Mouse (Mus musculus) CH12.LX (cell line): ENCODE data around the gene Syce1. TPM values are rescaled to one million over a fixed set of nuclear protein-coding genes. Genes with fewer than 3 reads are reported as not detected.

Experiments used
- DNase-seq: peaks from one replicate; pipeline ENCODE4 v3.0.0-alpha.2; 2013; ENCODE audit errors: extremely low read depth
- H3K27ac ChIP-seq: 2 replicates; pipeline ENCODE4 v1.5.1; 2012; ENCODE audit warnings: low read depth, mild to moderate bottlenecking, control low read depth, moderate library complexity; ENCODE audit not compliant: insufficient read depth
- H3K27me3 ChIP-seq: replicated peaks from 2 replicates; pipeline ENCODE3; 2012; ENCODE audit warnings: inconsistent platforms
- H3K36me3 ChIP-seq, 2 experiments: replicated peaks in 1 of 2; 2 replicates each; pipeline versions ENCODE3 to v1.6.1; 2012; ENCODE audit warnings: inconsistent platforms in 1 of 2, low read length in 1 of 2, mild to moderate bottlenecking in 1 of 2, mixed read lengths in 1 of 2, moderate library complexity in 1 of 2; ENCODE audit not compliant: control insufficient read depth in 1 of 2, insufficient read depth in 1 of 2
- H3K4me1 ChIP-seq, 2 experiments: 2 replicates each; pipeline ENCODE4 v1.6.1; 2012; ENCODE audit warnings: inconsistent platforms in 1 of 2, moderate library complexity in 1 of 2; ENCODE audit not compliant: insufficient read depth in 2 of 2, control insufficient read depth in 1 of 2
- H3K4me2 ChIP-seq: 2 replicates; pipeline ENCODE4 v1.6.1; 2012; ENCODE audit warnings: low read depth, mild to moderate bottlenecking, control low read depth; ENCODE audit not compliant: poor library complexity, insufficient read depth, severe bottlenecking
- H3K4me3 ChIP-seq, 3 experiments: fragments of 150-350 bp in 1 of 3; sonication (generic) in 1 of 3; replicated peaks in 1 of 3; 2 replicates each; pipeline versions ENCODE3 to v1.5.1; 2011 to 2012; ENCODE audit warnings: low read depth in 2 of 3, low read length in 2 of 3, mild to moderate bottlenecking in 2 of 3, moderate library complexity in 2 of 3, control low read depth in 1 of 3, improper control_type of control experiment in 1 of 3, inconsistent platforms in 1 of 3, mixed read lengths in 1 of 3; ENCODE audit not compliant: poor library complexity in 1 of 3
- H3K79me2 ChIP-seq: replicated peaks from 2 replicates; pipeline ENCODE4 v1.6.1; 2012; ENCODE audit warnings: mild to moderate bottlenecking, moderate library complexity; ENCODE audit not compliant: control insufficient read depth, poor library complexity, insufficient read depth, severe bottlenecking; ENCODE audit errors: extremely low read depth
- H3K9ac ChIP-seq: 2 replicates; pipeline ENCODE4 v1.6.1; 2012; ENCODE audit warnings: low read depth, mild to moderate bottlenecking, control low read depth, moderate library complexity; ENCODE audit not compliant: insufficient read depth
- H3K9me3 ChIP-seq: replicated peaks from 2 replicates; pipeline ENCODE3; 2012; ENCODE audit warnings: low read length, inconsistent platforms, mixed read lengths
- BHLHE40 ChIP-seq: IDR thresholded peaks from 2 replicates; pipeline ENCODE4 v1.6.1; 2011; ENCODE audit warnings: mild to moderate bottlenecking, low read depth, low read length, improper control_type of control experiment
- CHD1 ChIP-seq: IDR thresholded peaks from 2 replicates; pipeline ENCODE4 v1.6.1; 2012; ENCODE audit warnings: low read depth, low read length, improper control_type of control experiment, inconsistent platforms
- CHD2 ChIP-seq: IDR thresholded peaks from 2 replicates; pipeline ENCODE4 v1.6.1; 2011; ENCODE audit warnings: low read length, improper control_type of control experiment
- CTCF ChIP-seq, 2 experiments: IDR thresholded peaks in 1 of 2; conservative IDR thresholded peaks in 1 of 2; 2 replicates each; pipeline ENCODE4 v1.5.1; 2011 to 2012; ENCODE audit warnings: low read depth in 2 of 2, low read length in 2 of 2, improper control_type of control experiment in 1 of 2, inconsistent platforms in 1 of 2, mild to moderate bottlenecking in 1 of 2, moderate library complexity in 1 of 2
- E2F4 ChIP-seq: IDR thresholded peaks from 2 replicates; pipeline ENCODE4 v1.6.1; 2011; ENCODE audit warnings: low read depth, low read length, improper control_type of control experiment; ENCODE audit not compliant: insufficient replicate concordance
- ELF1 ChIP-seq: IDR thresholded peaks from 2 replicates; pipeline ENCODE4 v1.6.1; 2014; ENCODE audit warnings: low read depth, mild to moderate bottlenecking, inconsistent platforms, low read length, improper control_type of control experiment
- GABPA ChIP-seq: IDR thresholded peaks from 2 replicates; pipeline ENCODE4 v1.6.1; 2012; ENCODE audit warnings: low read depth, low read length, improper control_type of control experiment, inconsistent platforms; ENCODE audit not compliant: insufficient replicate concordance
- HCFC1 ChIP-seq: IDR thresholded peaks from 2 replicates; pipeline ENCODE4 v1.6.1; 2012; ENCODE audit warnings: low read depth, mild to moderate bottlenecking, inconsistent platforms, low read length, improper control_type of control experiment
- IRF4 ChIP-seq: IDR thresholded peaks from 2 replicates; pipeline ENCODE4 v1.6.1; 2014; ENCODE audit warnings: low read depth, mild to moderate bottlenecking, inconsistent platforms, low read length, improper control_type of control experiment
- JUN ChIP-seq: IDR thresholded peaks from 2 replicates; pipeline ENCODE4 v1.6.1; 2011; ENCODE audit warnings: low read depth, mild to moderate bottlenecking, low read length, improper control_type of control experiment, moderate library complexity; ENCODE audit not compliant: insufficient read depth
- JUND ChIP-seq: conservative IDR thresholded peaks from 2 replicates; pipeline ENCODE4 v1.6.1; 2011; ENCODE audit warnings: low read depth, low read length, improper control_type of control experiment
- KAT2A ChIP-seq: IDR thresholded peaks from 2 replicates; pipeline ENCODE4 v1.6.1; 2012; ENCODE audit warnings: low read length, improper control_type of control experiment, inconsistent platforms; ENCODE audit not compliant: insufficient replicate concordance
- MAFK ChIP-seq: IDR thresholded peaks from 2 replicates; pipeline ENCODE4 v1.6.1; 2011; ENCODE audit warnings: low read length, improper control_type of control experiment; ENCODE audit not compliant: insufficient replicate concordance
- MAX ChIP-seq: IDR thresholded peaks from 2 replicates; pipeline ENCODE4 v1.6.1; 2011; ENCODE audit warnings: low read length, improper control_type of control experiment
- MAZ ChIP-seq: IDR thresholded peaks from 2 replicates; pipeline ENCODE4 v1.6.1; 2012; ENCODE audit warnings: low read depth, mild to moderate bottlenecking, inconsistent platforms, low read length, improper control_type of control experiment, moderate library complexity
- MEF2A ChIP-seq: IDR thresholded peaks from 2 replicates; pipeline ENCODE4 v1.6.1; 2014; ENCODE audit warnings: low read depth, mild to moderate bottlenecking, inconsistent platforms, low read length, improper control_type of control experiment, borderline replicate concordance
- MXI1 ChIP-seq: IDR thresholded peaks from 2 replicates; pipeline ENCODE4 v1.6.1; 2011; ENCODE audit warnings: mild to moderate bottlenecking, low read depth, low read length, improper control_type of control experiment
- MYC ChIP-seq: IDR thresholded peaks from 2 replicates; pipeline ENCODE4 v1.6.1; 2011; ENCODE audit warnings: low read depth, mild to moderate bottlenecking, improper control_type of control experiment, low read length
- NELFE ChIP-seq: IDR thresholded peaks from 2 replicates; pipeline ENCODE4 v1.6.1; 2011; ENCODE audit warnings: low read depth, low read length, improper control_type of control experiment
- NRF1 ChIP-seq: IDR thresholded peaks from 2 replicates; pipeline ENCODE4 v1.6.1; 2014; ENCODE audit warnings: low read depth, mild to moderate bottlenecking, inconsistent platforms, low read length, improper control_type of control experiment, moderate library complexity
- PAX5 ChIP-seq: IDR thresholded peaks from 2 replicates; pipeline ENCODE4 v1.6.1; 2012; ENCODE audit warnings: low read length, inconsistent platforms, mixed read lengths
- POLR2A ChIP-seq: IDR thresholded peaks from 2 replicates; pipeline ENCODE4 v1.6.1; 2011; ENCODE audit warnings: low read depth, mild to moderate bottlenecking, improper control_type of control experiment, low read length
- RAD21 ChIP-seq: IDR thresholded peaks from 2 replicates; pipeline ENCODE4 v1.6.1; 2011; ENCODE audit warnings: low read depth, mild to moderate bottlenecking, low read length, improper control_type of control experiment, moderate library complexity
- SMC3 ChIP-seq: IDR thresholded peaks from 2 replicates; pipeline ENCODE4 v1.6.1; 2011; ENCODE audit warnings: low read depth, low read length, improper control_type of control experiment
- TCF12 ChIP-seq: IDR thresholded peaks from 2 replicates; pipeline ENCODE4 v1.6.1; 2014; ENCODE audit warnings: low read depth, mild to moderate bottlenecking, inconsistent platforms, low read length, improper control_type of control experiment
- UBTF ChIP-seq: IDR thresholded peaks from 2 replicates; pipeline ENCODE4 v1.6.1; 2012; ENCODE audit warnings: low read depth, mild to moderate bottlenecking, inconsistent platforms, low read length, improper control_type of control experiment, moderate library complexity
- USF1 ChIP-seq: IDR thresholded peaks from 2 replicates; pipeline ENCODE4 v1.6.1; 2014; ENCODE audit warnings: low read depth, mild to moderate bottlenecking, inconsistent platforms, low read length, improper control_type of control experiment
- USF2 ChIP-seq: conservative IDR thresholded peaks from 2 replicates; pipeline ENCODE4 v1.6.1; 2011; ENCODE audit warnings: low read depth, low read length, improper control_type of control experiment
- ZC3H11A ChIP-seq: IDR thresholded peaks from 2 replicates; pipeline ENCODE4 v1.6.1; 2012; ENCODE audit warnings: low read depth, mild to moderate bottlenecking, inconsistent platforms, low read length, improper control_type of control experiment
- ZMIZ1 ChIP-seq: IDR thresholded peaks from 2 replicates; pipeline ENCODE4 v1.6.1; 2012; ENCODE audit warnings: low read depth, mild to moderate bottlenecking, inconsistent platforms, low read length, improper control_type of control experiment
- ZNF384 ChIP-seq: IDR thresholded peaks from 2 replicates; pipeline ENCODE4 v1.6.1; 2012; ENCODE audit warnings: low read depth, low read length, improper control_type of control experiment, inconsistent platforms
- dilution Hi-C: fragments of 300-500 bp; cut with MboI; formaldehyde crosslinking; loops from 2 replicates; pipeline ENCODE4 v1.14.3; 2020; ENCODE audit warnings: low sequenced_read_pairs; ENCODE audit not compliant: extremely low pct_unique_long_range_greater_than_20kb, extremely low pct_ligation_motif_present
- in situ Hi-C: fragments of 300-500 bp; cut with MboI; formaldehyde crosslinking; loops from 3 replicates; pipeline ENCODE4 v1.14.3; 2019; ENCODE audit warnings: low sequenced_read_pairs, low pct_ligation_motif_present, low pct_unique_long_range_greater_than_20kb, mixed read lengths
- polyA plus RNA-seq: library from polyadenylated mRNA; unstranded; fragments of >175 nt; gene quantifications from 2 replicates; pipeline ENCODE4 v1.2.1, GENCODE M21; 2012; ENCODE audit warnings: low read depth; ENCODE audit not compliant: insufficient read length
- total RNA-seq, 2 experiments: library from RNA; depleted of rRNA; stranded (reverse); fragments of 300-350 nt in 1 of 2; fragments of >200 nt in 1 of 2; gene quantifications; 2 replicates each; pipeline ENCODE4 v1.2.3; 2012 to 2014

Gene Syce1
- total and polyA plus RNA-seq, 3 experiments, result not detected

DNA sequence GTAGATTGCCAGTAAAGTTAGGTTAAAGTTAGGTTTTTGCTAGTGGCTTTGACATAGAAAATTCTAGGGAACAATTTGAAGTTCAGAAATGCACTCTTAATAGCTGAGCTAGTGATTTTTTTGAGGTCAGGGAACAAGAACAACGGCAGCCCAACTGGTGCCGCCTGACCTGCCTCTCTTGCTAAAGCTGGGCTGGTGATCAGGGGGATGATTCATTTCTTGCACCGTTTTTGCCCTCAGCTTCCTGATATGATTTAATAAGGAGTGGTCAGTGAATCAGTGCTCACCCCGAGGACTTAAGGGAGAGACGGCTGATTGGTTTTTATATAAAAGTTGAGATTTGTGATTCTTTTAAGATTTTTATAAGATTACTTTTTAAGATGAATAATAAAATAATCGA lies 43.8 kb upstream of the Syce1 start:
- no peaks in the 10 kb centered on the region; a peak in 1 of 4 replicates for H3K4me1 ChIP-seq
- no peak for DNase-seq
- no peak overlapping the region for H3K9ac ChIP-seq
- no peaks in the 10 kb centered on the region for H3K79me2 ChIP-seq
- in situ Hi-C loops, result loop anchor here (25.0 kb wide), 1 partner anchor 744 kb away; the partner anchor contains the start of genes Caly and Prap1
- H3K9me3 ChIP-seq, result no peaks in the 10 kb centered on the region
- H3K4me2 ChIP-seq, result no peak overlapping the region
- dilution Hi-C loops, result no loop called here
- no peak overlapping the region for H3K27ac ChIP-seq
- H3K27me3 ChIP-seq, result peaks cover 75% of the 10 kb centered on the region
- no peaks in the 10 kb centered on the region for H3K36me3 ChIP-seq
- TF ChIP-seq CHD2 (no peak), CTCF (conservative IDR thresholded peaks at IDR 0.05 in 1 of 2, IDR thresholded peaks at IDR 0.05 in 1 of 2; ENCODE audit: low read depth in 2 of 2, low read length in 2 of 2) (no peak), UBTF (no peak), POLR2A (no peak), MYC (no peak), JUND (no peak), ZMIZ1 (no peak), SMC3 (no peak), BHLHE40 (no peak)
- no peak overlapping the region for H3K4me3 ChIP-seq

DNA sequence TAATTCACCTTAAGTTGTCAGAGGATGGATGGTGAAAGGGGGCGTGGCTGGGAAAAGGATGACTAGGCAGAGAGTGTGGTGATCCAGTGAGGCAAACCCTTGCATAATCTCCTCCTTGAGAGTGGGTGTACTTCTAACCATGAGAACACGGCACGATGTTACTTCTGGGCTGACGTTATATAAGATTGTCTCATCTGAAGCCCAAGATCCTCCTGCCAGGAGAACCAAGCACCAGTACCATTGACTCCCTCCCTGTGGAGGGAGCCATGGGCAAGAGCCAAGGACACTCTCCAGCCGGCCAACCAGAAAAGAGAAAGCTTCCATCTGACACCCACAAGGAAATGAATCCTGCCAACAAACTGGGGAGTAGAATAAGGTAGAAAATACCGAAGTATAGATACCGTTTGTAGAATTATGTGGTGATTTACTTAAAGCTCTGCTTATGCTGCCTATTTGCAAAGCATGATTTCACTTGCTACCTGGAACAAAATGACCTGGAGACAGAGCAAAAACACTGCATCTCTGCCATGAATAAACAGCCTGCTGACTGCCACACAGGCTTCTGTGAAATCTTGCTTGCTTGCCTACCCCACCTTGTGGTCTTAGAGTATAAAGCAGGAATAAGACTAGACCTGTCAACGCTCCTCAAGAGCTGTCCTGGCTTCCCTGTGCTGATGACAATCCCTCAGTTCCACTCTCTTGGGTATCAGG lies 40.7 kb upstream of the Syce1 start:
- Histone ChIP-seq H3K4me1 (no peaks in the 10 kb centered on the region; a peak in 1 of 4 replicates), H3K9ac (no peak overlapping the region), H3K9me3 (no peaks in the 10 kb centered on the region), H3K27ac (no peak overlapping the region), H3K36me3 (no peaks in the 10 kb centered on the region), H3K4me3 (peak overlapping the region in 1 of 3 experiments; percentile 11), H3K4me2 (peak overlapping the region; percentile 58; the same call in 1 of the 2 replicates), H3K79me2 (no peaks in the 10 kb centered on the region), H3K27me3 (peaks cover 77% of the 10 kb centered on the region)
- dilution Hi-C loops, result no loop called here
- DNase-seq, result peak; percentile 19
- in situ Hi-C loops, result loop anchor here (25.0 kb wide), 1 partner anchor 741 kb away; the partner anchor contains the start of genes Caly and Prap1
- TF ChIP-seq POLR2A (no peak), RAD21 (peak; percentile 65), ZNF384 (no peak), MAX (no peak), ZC3H11A (no peak), USF1 (no peak), E2F4 (no peak), MXI1 (0 out of 2 replicates have a peak, but pooled peaks have one; percentile 28), NELFE (no peak), MYC (no peak), IRF4 (no peak), ZMIZ1 (no peak), ELF1 (0 out of 2 replicates have a peak, but pooled peaks have one; percentile 16), MAZ (no peak), USF2 (no peak), PAX5 (no peak), TCF12 (no peak), JUN (no peak), MAFK (0 out of 2 replicates have a peak, but pooled peaks have one; percentile 8), CTCF (conservative IDR thresholded peaks at IDR 0.05 in 1 of 2, IDR thresholded peaks at IDR 0.05 in 1 of 2; ENCODE audit: low read depth in 2 of 2, low read length in 2 of 2) (peak in 1 of 2 experiments; percentile 74; a peak in 2 of 4 replicates), NRF1 (no peak), GABPA (no peak), MEF2A (no peak), KAT2A (no peak), CHD1 (no peak), HCFC1 (no peak), CHD2 (no peak), BHLHE40 (no peak)
